Mouse (Mus musculus) thymus, postnatal 25 days (tissue): ENCODE results near the gene Cdc42se1.

ENCODE experiments used
- DNase-seq: peaks from one replicate; pipeline ENCODE4 v3.0.0; 2022

Cdc42se1 gene

GRCm38 (mm10) chr3:95285390-95285789 is 56.9 kb downstream of the Cdc42se1 start:
- no peak for DNase-seq
